Mouse (Mus musculus): Measurements from ENCODE around the gene Hivep2. TPM values are rescaled to one million over a fixed set of nuclear protein-coding genes. Genes with fewer than 3 reads are reported as not detected.

The Hivep2 gene
- total RNA-seq, 1 experiment: 2.3 TPM

DNA sequence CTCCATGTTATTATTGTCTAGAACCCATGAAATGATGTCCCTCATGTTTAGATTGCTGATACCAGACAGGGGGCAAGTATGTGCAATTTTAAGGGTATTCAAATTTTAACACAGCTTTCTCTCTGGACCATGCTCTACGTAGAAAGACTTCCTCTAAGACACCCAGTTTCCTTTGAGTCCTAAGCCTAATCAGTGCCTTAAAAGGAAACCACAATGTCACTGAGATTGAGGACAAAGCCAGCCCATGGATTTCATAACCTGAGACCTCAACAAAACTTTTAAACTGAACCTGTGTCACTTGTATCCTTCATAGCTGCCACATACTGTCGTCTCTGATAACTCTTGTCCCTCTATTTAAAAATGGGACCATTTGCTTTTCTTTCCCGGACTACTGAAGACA lies 33.7 kb upstream of the Hivep2 start:
- Histone ChIP-seq H3K4me3 (ENCODE audit: insufficient read depth in 1 of 2, low read depth in 1 of 2, low read length in 2 of 2, poor library complexity in 1 of 2, severe bottlenecking in 1 of 2) (no peak overlapping the region), H3K9me3 (ENCODE audit: control insufficient read depth, insufficient read depth, low read depth, low read length) (no peaks in the 10 kb centered on the region; the same call in 1 of the 2 replicates), H3K27ac (ENCODE audit: insufficient read depth, low read depth, low read length, poor library complexity, severe bottlenecking) (no peak overlapping the region), H3K4me1 (ENCODE audit: control insufficient read depth in 2 of 2, insufficient read depth in 2 of 2, low read length in 2 of 2, poor library complexity in 1 of 2) (no peaks in the 10 kb centered on the region), H3K9ac (ENCODE audit: insufficient read depth, low read depth, low read length, poor library complexity, severe bottlenecking) (no peak overlapping the region), H3K36me3 (ENCODE audit: control insufficient read depth, insufficient read depth, low read length, poor library complexity, severe bottlenecking) (no peaks in the 10 kb centered on the region)
- no peak for DNase-seq (ENCODE audit: low read depth, low spot score)
- TF ChIP-seq ZC3H11A (IDR thresholded peaks at IDR 0.05; ENCODE audit: borderline replicate concordance, low read depth, low read length): no peak
- in situ Hi-C loops (cut with MboI; ENCODE audit: low sequenced_read_pairs in 2 of 2, unreplicated experiment in 2 of 2): no loop called here

DNA sequence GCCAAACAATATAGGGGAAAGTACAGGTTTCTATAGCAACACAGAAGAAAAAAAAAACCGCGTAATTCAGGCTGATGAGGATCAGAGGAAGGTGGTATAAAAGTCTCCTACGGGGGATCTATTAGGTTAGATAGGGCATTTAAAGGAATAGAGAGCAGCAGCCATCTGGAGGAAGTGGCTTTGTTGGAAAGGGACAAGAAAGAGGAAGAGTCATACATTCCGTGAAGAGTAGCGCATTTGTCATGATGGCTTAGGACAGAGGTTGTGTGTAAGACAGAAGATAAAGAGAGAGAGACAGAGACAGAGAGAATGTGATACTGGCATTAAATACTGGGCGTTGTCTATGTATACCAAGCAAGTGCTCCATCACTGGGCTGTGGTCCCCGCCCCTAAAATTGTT lies 32.6 kb upstream of the Hivep2 start:
- no peak overlapping the region for H3K27ac ChIP-seq (ENCODE audit: insufficient read depth, low read depth, low read length, poor library complexity, severe bottlenecking)
- in situ Hi-C loops (cut with MboI; ENCODE audit: low sequenced_read_pairs in 2 of 2, unreplicated experiment in 2 of 2): no loop called here
- TF ChIP-seq ZNF384 (IDR thresholded peaks at IDR 0.05; ENCODE audit: low read depth, low read length) (no peak), ZC3H11A (IDR thresholded peaks at IDR 0.05; ENCODE audit: borderline replicate concordance, low read depth, low read length) (no peak), HCFC1 (IDR thresholded peaks at IDR 0.05; ENCODE audit: borderline replicate concordance, insufficient read depth, low read length) (no peak)
- H3K36me3 ChIP-seq (ENCODE audit: control insufficient read depth, insufficient read depth, low read length, poor library complexity, severe bottlenecking): no peaks in the 10 kb centered on the region
- H3K9ac ChIP-seq (ENCODE audit: insufficient read depth, low read depth, low read length, poor library complexity, severe bottlenecking): no peak overlapping the region
- H3K9me3 ChIP-seq (ENCODE audit: control insufficient read depth, insufficient read depth, low read depth, low read length): no peaks in the 10 kb centered on the region; the same call in 1 of the 2 replicates
- no peaks in the 10 kb centered on the region for H3K4me1 ChIP-seq (ENCODE audit: control insufficient read depth in 2 of 2, insufficient read depth in 2 of 2, low read length in 2 of 2, poor library complexity in 1 of 2)
- no peak for DNase-seq (ENCODE audit: low read depth, low spot score)
- H3K4me3 ChIP-seq (ENCODE audit: insufficient read depth in 1 of 2, low read depth in 1 of 2, low read length in 2 of 2, poor library complexity in 1 of 2, severe bottlenecking in 1 of 2): no peak overlapping the region

DNA sequence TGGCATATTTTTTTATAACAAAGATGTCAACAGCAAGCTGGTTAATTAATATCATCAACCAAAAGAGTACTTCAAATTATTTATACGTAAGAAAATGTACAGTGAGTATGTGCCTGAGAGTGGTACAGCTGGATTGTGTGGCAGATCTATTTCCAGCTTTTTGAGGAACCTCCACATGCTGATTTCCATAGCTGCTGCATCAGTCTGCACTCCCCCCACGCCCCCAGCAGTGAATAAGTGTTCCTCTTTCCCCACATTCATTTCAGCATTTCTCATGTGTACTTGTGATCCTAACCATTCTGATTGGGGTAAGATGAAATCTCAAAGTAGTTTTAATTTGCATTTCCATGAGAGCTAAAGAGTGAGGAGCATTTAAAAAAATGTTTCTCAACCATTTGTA lies 30.2 kb upstream of the Hivep2 start:
- DNase-seq (ENCODE audit: low read depth, low spot score): no peak
- no peak overlapping the region for H3K27ac ChIP-seq (ENCODE audit: insufficient read depth, low read depth, low read length, poor library complexity, severe bottlenecking)
- H3K9ac ChIP-seq (ENCODE audit: insufficient read depth, low read depth, low read length, poor library complexity, severe bottlenecking): no peak overlapping the region
- no peaks in the 10 kb centered on the region; the same call in 1 of the 2 replicates for H3K9me3 ChIP-seq (ENCODE audit: control insufficient read depth, insufficient read depth, low read depth, low read length)
- in situ Hi-C loops (cut with MboI; ENCODE audit: low sequenced_read_pairs in 2 of 2, unreplicated experiment in 2 of 2): no loop called here
- no peak overlapping the region for H3K4me3 ChIP-seq (ENCODE audit: insufficient read depth in 1 of 2, low read depth in 1 of 2, low read length in 2 of 2, poor library complexity in 1 of 2, severe bottlenecking in 1 of 2)
- no peaks in the 10 kb centered on the region for H3K36me3 ChIP-seq (ENCODE audit: control insufficient read depth, insufficient read depth, low read length, poor library complexity, severe bottlenecking)
- TF ChIP-seq ZC3H11A (IDR thresholded peaks at IDR 0.05; ENCODE audit: borderline replicate concordance, low read depth, low read length) (no peak), CHD2 (IDR thresholded peaks at IDR 0.05; ENCODE audit: low read depth, low read length) (no peak), HCFC1 (IDR thresholded peaks at IDR 0.05; ENCODE audit: borderline replicate concordance, insufficient read depth, low read length) (no peak), MAFK (IDR thresholded peaks at IDR 0.05; ENCODE audit: insufficient read depth, low read depth, low read length) (no peak), ZNF384 (IDR thresholded peaks at IDR 0.05; ENCODE audit: low read depth, low read length) (no peak)
- no peaks in the 10 kb centered on the region for H3K4me1 ChIP-seq (ENCODE audit: control insufficient read depth in 2 of 2, insufficient read depth in 2 of 2, low read length in 2 of 2, poor library complexity in 1 of 2)

DNA sequence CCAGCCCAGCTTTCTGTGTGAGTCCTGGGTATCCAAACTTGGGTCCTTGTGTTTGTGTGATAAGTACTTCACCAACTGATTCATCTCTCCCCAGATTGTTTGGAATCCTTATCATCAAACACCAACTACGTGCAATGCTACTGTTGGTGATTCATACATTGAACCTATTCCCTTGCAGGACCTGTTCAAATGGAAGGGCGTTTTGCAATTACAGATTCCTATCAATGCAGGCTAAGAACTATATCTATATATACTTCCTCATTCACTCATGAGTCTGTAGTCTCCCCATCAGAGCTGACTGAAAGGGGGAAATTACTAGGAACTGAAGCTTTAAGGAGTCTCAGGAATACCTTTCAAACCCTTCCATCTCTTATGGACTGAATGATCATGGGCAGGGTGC lies 24.5 kb upstream of the Hivep2 start:
- in situ Hi-C loops (cut with MboI; ENCODE audit: low sequenced_read_pairs in 2 of 2, unreplicated experiment in 2 of 2): no loop called here
- Histone ChIP-seq H3K36me3 (ENCODE audit: control insufficient read depth, insufficient read depth, low read length, poor library complexity, severe bottlenecking) (no peaks in the 10 kb centered on the region), H3K4me1 (ENCODE audit: control insufficient read depth in 2 of 2, insufficient read depth in 2 of 2, low read length in 2 of 2, poor library complexity in 1 of 2) (no peaks in the 10 kb centered on the region), H3K9ac (ENCODE audit: insufficient read depth, low read depth, low read length, poor library complexity, severe bottlenecking) (no peak overlapping the region), H3K27ac (ENCODE audit: insufficient read depth, low read depth, low read length, poor library complexity, severe bottlenecking) (no peak overlapping the region), H3K4me3 (ENCODE audit: insufficient read depth in 1 of 2, low read depth in 1 of 2, low read length in 2 of 2, poor library complexity in 1 of 2, severe bottlenecking in 1 of 2) (no peak overlapping the region), H3K9me3 (ENCODE audit: control insufficient read depth, insufficient read depth, low read depth, low read length) (no peaks in the 10 kb centered on the region)
- TF ChIP-seq ZNF384 (IDR thresholded peaks at IDR 0.05; ENCODE audit: low read depth, low read length): no peak
- no peak for TF ChIP-seq ZC3H11A (IDR thresholded peaks at IDR 0.05; ENCODE audit: borderline replicate concordance, low read depth, low read length)
- no peak for TF ChIP-seq MAFK (IDR thresholded peaks at IDR 0.05; ENCODE audit: insufficient read depth, low read depth, low read length)
- no peak for TF ChIP-seq HCFC1 (IDR thresholded peaks at IDR 0.05; ENCODE audit: borderline replicate concordance, insufficient read depth, low read length)
- TF ChIP-seq CHD2 (IDR thresholded peaks at IDR 0.05; ENCODE audit: low read depth, low read length): no peak
- no peak for DNase-seq (ENCODE audit: low read depth, low spot score)

DNA sequence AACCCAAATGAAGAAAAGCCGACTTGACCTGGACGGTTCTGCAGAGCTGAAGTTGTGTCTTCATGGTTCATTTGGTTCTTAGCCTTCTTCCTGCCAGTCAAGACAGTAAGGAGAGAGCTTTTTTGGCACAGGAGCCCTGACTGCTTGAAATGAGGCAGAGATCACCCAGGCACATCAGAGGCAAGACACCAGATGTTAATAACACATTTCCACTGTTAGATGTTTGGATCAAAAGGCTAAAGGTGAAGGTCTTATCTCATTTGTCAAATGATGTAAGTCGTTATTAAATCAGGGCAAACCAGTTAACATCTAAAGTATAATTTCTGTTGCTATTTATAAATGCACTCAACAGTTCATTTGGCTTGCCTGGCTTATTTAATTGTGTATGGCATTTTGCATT lies 22.2 kb upstream of the Hivep2 start:
- Histone ChIP-seq H3K36me3 (ENCODE audit: control insufficient read depth, insufficient read depth, low read length, poor library complexity, severe bottlenecking) (no peaks in the 10 kb centered on the region), H3K27ac (ENCODE audit: insufficient read depth, low read depth, low read length, poor library complexity, severe bottlenecking) (no peak overlapping the region), H3K9me3 (ENCODE audit: control insufficient read depth, insufficient read depth, low read depth, low read length) (no peaks in the 10 kb centered on the region), H3K4me1 (ENCODE audit: control insufficient read depth in 2 of 2, insufficient read depth in 2 of 2, low read length in 2 of 2, poor library complexity in 1 of 2) (no peaks in the 10 kb centered on the region), H3K9ac (ENCODE audit: insufficient read depth, low read depth, low read length, poor library complexity, severe bottlenecking) (no peak overlapping the region), H3K4me3 (ENCODE audit: insufficient read depth in 1 of 2, low read depth in 1 of 2, low read length in 2 of 2, poor library complexity in 1 of 2, severe bottlenecking in 1 of 2) (no peak overlapping the region)
- no peak for DNase-seq (ENCODE audit: low read depth, low spot score)
- TF ChIP-seq ZNF384 (IDR thresholded peaks at IDR 0.05; ENCODE audit: low read depth, low read length) (no peak), MAFK (IDR thresholded peaks at IDR 0.05; ENCODE audit: insufficient read depth, low read depth, low read length) (no peak), ZC3H11A (IDR thresholded peaks at IDR 0.05; ENCODE audit: borderline replicate concordance, low read depth, low read length) (no peak), HCFC1 (IDR thresholded peaks at IDR 0.05; ENCODE audit: borderline replicate concordance, insufficient read depth, low read length) (no peak), CHD2 (IDR thresholded peaks at IDR 0.05; ENCODE audit: low read depth, low read length) (no peak)
- in situ Hi-C loops (cut with MboI; ENCODE audit: low sequenced_read_pairs in 2 of 2, unreplicated experiment in 2 of 2): no loop called here

All from ES-E14 (cell line).